Mouse (Mus musculus) left cerebral cortex, postnatal 25 days (tissue): ENCODE data around the gene Ccdc85b. TPM values are rescaled to one million over a fixed set of nuclear protein-coding genes. Genes with fewer than 3 reads are reported as not detected.

Experiments
- DNase-seq, 2 experiments: peaks; one replicate each; pipeline ENCODE4 v3.0.0; 2022; ENCODE audit warnings: low spot score in 2 of 2, mixed read lengths in 1 of 2
- intact Hi-C: fragments of 180-260 bp; cut with DNase I; formaldehyde crosslinking; loops from one replicate; pipeline ENCODE4 v1.15.1; 2025
- total RNA-seq, 2 experiments: library from RNA; stranded (reverse); gene quantifications; 2 replicates each; pipeline ENCODE4 v1.2.3; 2021

Gene Ccdc85b
- total RNA-seq, 2 experiments from 2014 or later = 26.4 to 27.9 TPM

- intact Hi-C loops = loop anchor here (1.0 kb wide), 1 partner anchor 30 kb away; the partner anchor contains the start of gene Cfl1
- DNase-seq = peak; percentile 87 to 91
Observed at GRCm38 (mm10) chr19:5460465-5460911, 2.8 kb upstream of the Ccdc85b start, which contains the start of gene Fibp. TSS of gene Fibp (plus strand) at chr19:5460615.

- intact Hi-C loops = loop anchor here (1.0 kb wide), 1 partner anchor 30 kb away; the partner anchor contains the start of gene Cfl1
- DNase-seq = peak in 1 of 2 experiments; percentile 67
Observed at GRCm38 (mm10) chr19:5459896-5460295, 2.2 kb upstream of the Ccdc85b start.

- intact Hi-C loops = no loop called here
- peak in 1 of 2 experiments; percentile 84 for DNase-seq
Observed at GRCm38 (mm10) chr19:5459019-5459418, 1.3 kb upstream of the Ccdc85b start.

GRCm38 (mm10) chr19:5456922-5457745, 560 bp downstream of the Ccdc85b start:
- intact Hi-C loops = loop anchor here (1.0 kb wide), 2 partner anchors 32 to 34 kb away; partner anchors contain the start of gene AI837181
- peak; percentile 97 to 98 for DNase-seq

- DNase-seq = no peak
- intact Hi-C loops = no loop called here
Observed at GRCm38 (mm10) chr19:5456241-5456921, 1.3 kb downstream of the Ccdc85b start.

- intact Hi-C loops = no loop called here
- DNase-seq = no peak
Observed at GRCm38 (mm10) chr19:5455568-5455967, 2.1 kb downstream of the Ccdc85b start.

- no peak for DNase-seq
- intact Hi-C loops = no loop called here
Observed at GRCm38 (mm10) chr19:5455037-5455436, 2.7 kb downstream of the Ccdc85b start.

- DNase-seq = peak in 1 of 2 experiments; percentile 1
- intact Hi-C loops = no loop called here
Observed at GRCm38 (mm10) chr19:5451766-5452165, 5.9 kb downstream of the Ccdc85b start.

- intact Hi-C loops = no loop called here
- DNase-seq = no peak
Observed at GRCm38 (mm10) chr19:5449673-5450072, 8.0 kb downstream of the Ccdc85b start.

GRCm38 (mm10) chr19:5448354-5449150, 9.1 kb downstream of the Ccdc85b start:
- DNase-seq = no peak
- intact Hi-C loops = no loop called here

- intact Hi-C loops = no loop called here
- peak; percentile 67 to 78 for DNase-seq
Observed at GRCm38 (mm10) chr19:5447515-5448353, 10.0 kb downstream of the Ccdc85b start, which contains the start of gene Fosl1. TSS of gene Fosl1 (plus strand) at chr19:5447547.

GRCm38 (mm10) chr19:5445747-5446146, 11.9 kb downstream of the Ccdc85b start:
- no peak for DNase-seq
- intact Hi-C loops = no loop called here

- intact Hi-C loops = no loop called here
- no peak for DNase-seq
Observed at GRCm38 (mm10) chr19:5444954-5445353, 12.7 kb downstream of the Ccdc85b start.

GRCm38 (mm10) chr19:5444371-5444908, 13.3 kb downstream of the Ccdc85b start:
- no peak for DNase-seq
- intact Hi-C loops = no loop called here

- no peak for DNase-seq
- intact Hi-C loops = loop anchor here (10.0 kb wide), 1 partner anchor 151 kb away; no protein-coding TSS in a partner anchor
Observed at GRCm38 (mm10) chr19:5433951-5434350, 23.7 kb downstream of the Ccdc85b start.

GRCm38 (mm10) chr19:5432992-5433852, 24.5 kb downstream of the Ccdc85b start:
- intact Hi-C loops = loop anchor here (10.0 kb wide), 1 partner anchor 152 kb away; no protein-coding TSS in a partner anchor

GRCm38 (mm10) chr19:5431911-5432464, 25.7 kb downstream of the Ccdc85b start:
- no peak for DNase-seq
- intact Hi-C loops = loop anchor here (10.0 kb wide), 1 partner anchor 153 kb away; no protein-coding TSS in a partner anchor

More at GRCm38 (mm10) chr19:5432992-5433852, 24.5 kb downstream of the Ccdc85b start:
- no peak for DNase-seq
